Mouse (Mus musculus): ENCODE measurements around the gene Pola1. TPM values are rescaled to one million over a fixed set of nuclear protein-coding genes. Genes with fewer than 3 reads are reported as not detected.

Pola1 gene
- polyA plus RNA-seq (2016; fragmentation: Nextera tagmentation; extraction: Ambion mirVana), result 21.2 and 21.7 TPM in 2 replicates

GRCm38 (mm10) chrX:93631657-93632449 is at the start of gene Pola1:
Gene Pola1, minus strand, starts transcription at chrX:93632155.
- Histone ChIP-seq H3K9me3 (replicated peaks) (no peaks in the 10 kb centered on the region), H3K27ac (replicated peaks) (peak within 1 kb of the TSS; percentile 83), H3K4me3 (peak within 1 kb of the TSS; percentile 58), H3K36me3 (no peaks in the 10 kb centered on the region), H3K4me1 (peaks cover 7% of the 10 kb centered on the region; the same call in 1 of the 2 replicates), H3K27me3 (ENCODE audit: low read depth, poor library complexity, severe bottlenecking) (no peaks in the 10 kb centered on the region)
- peak; percentile 87 for DNase-seq (ENCODE audit: low spot score)
- WGBS, result 15% methylated on average over 53 of the region's 53 CpGs

GRCm38 (mm10) chrX:93676228-93676627 is 44.3 kb upstream of the Pola1 start:
- Histone ChIP-seq H3K27me3 (ENCODE audit: low read depth, poor library complexity, severe bottlenecking) (no peaks in the 10 kb centered on the region), H3K36me3 (no peaks in the 10 kb centered on the region), H3K27ac (replicated peaks) (peak overlapping the region; percentile 79; the same call in 1 of the 2 replicates), H3K9me3 (replicated peaks) (no peaks in the 10 kb centered on the region), H3K4me1 (peaks cover 10% of the 10 kb centered on the region), H3K4me3 (peak overlapping the region; percentile 46)
- no peak for DNase-seq (ENCODE audit: low spot score)
- 62% methylated on average over 2 of the region's 2 CpGs for WGBS

GRCm38 (mm10) chrX:93674836-93675795 is 43.2 kb upstream of the Pola1 start:
- H3K9me3 ChIP-seq (replicated peaks), result no peaks in the 10 kb centered on the region
- H3K36me3 ChIP-seq, result no peaks in the 10 kb centered on the region
- peaks cover 10% of the 10 kb centered on the region for H3K4me1 ChIP-seq
- 19% methylated on average over 19 of the region's 19 CpGs for WGBS
- no peaks in the 10 kb centered on the region for H3K27me3 ChIP-seq (ENCODE audit: low read depth, poor library complexity, severe bottlenecking)
- H3K27ac ChIP-seq (replicated peaks), result peak overlapping the region; percentile 79
- peak; percentile 34 for DNase-seq (ENCODE audit: low spot score)
- H3K4me3 ChIP-seq, result peak overlapping the region; percentile 46

- Histone ChIP-seq H3K36me3 (no peaks in the 10 kb centered on the region), H3K27ac (replicated peaks) (peak overlapping the region; percentile 79), H3K9me3 (replicated peaks) (no peaks in the 10 kb centered on the region), H3K4me1 (peaks cover 10% of the 10 kb centered on the region), H3K4me3 (peak overlapping the region; percentile 46; the same call in 1 of the 2 replicates), H3K27me3 (ENCODE audit: low read depth, poor library complexity, severe bottlenecking) (no peaks in the 10 kb centered on the region)
- 68% methylated on average over 3 of the region's 3 CpGs for WGBS
- peak; percentile 10 for DNase-seq (ENCODE audit: low spot score)
These were observed 42.5 kb upstream of the Pola1 start for GRCm38 (mm10) chrX:93674432-93674831.

- Histone ChIP-seq H3K27ac (replicated peaks) (no peak overlapping the region), H3K36me3 (no peaks in the 10 kb centered on the region), H3K27me3 (ENCODE audit: low read depth, poor library complexity, severe bottlenecking) (no peaks in the 10 kb centered on the region), H3K9me3 (replicated peaks) (no peaks in the 10 kb centered on the region), H3K4me1 (no peaks in the 10 kb centered on the region), H3K4me3 (no peak overlapping the region)
- no peak for DNase-seq (ENCODE audit: low spot score)
- 79% methylated on average over 4 of the region's 4 CpGs for WGBS
These were observed 32.8 kb upstream of the Pola1 start for GRCm38 (mm10) chrX:93664787-93665186.

- Histone ChIP-seq H3K9me3 (replicated peaks) (no peaks in the 10 kb centered on the region), H3K27ac (replicated peaks) (no peak overlapping the region), H3K4me3 (no peak overlapping the region), H3K27me3 (ENCODE audit: low read depth, poor library complexity, severe bottlenecking) (no peaks in the 10 kb centered on the region), H3K4me1 (no peaks in the 10 kb centered on the region), H3K36me3 (no peaks in the 10 kb centered on the region)
- no peak for DNase-seq (ENCODE audit: low spot score)
- 84% methylated on average over 5 of the region's 5 CpGs for WGBS
These were observed 32.1 kb upstream of the Pola1 start for GRCm38 (mm10) chrX:93663919-93664586.

- Histone ChIP-seq H3K27ac (replicated peaks) (peak overlapping the region; percentile 33), H3K4me1 (peaks cover 12% of the 10 kb centered on the region), H3K9me3 (replicated peaks) (no peaks in the 10 kb centered on the region), H3K36me3 (no peaks in the 10 kb centered on the region), H3K27me3 (ENCODE audit: low read depth, poor library complexity, severe bottlenecking) (no peaks in the 10 kb centered on the region), H3K4me3 (no peak overlapping the region)
- DNase-seq (ENCODE audit: low spot score), result no peak
- WGBS, result 80% methylated on average over 5 of the region's 5 CpGs
These were observed 23.2 kb upstream of the Pola1 start for GRCm38 (mm10) chrX:93655153-93655552.

- Histone ChIP-seq H3K36me3 (no peaks in the 10 kb centered on the region), H3K4me1 (peaks cover 12% of the 10 kb centered on the region), H3K9me3 (replicated peaks) (no peaks in the 10 kb centered on the region), H3K4me3 (no peak within 1 kb of the TSS), H3K27ac (replicated peaks) (peak within 1 kb of the TSS; percentile 59), H3K27me3 (ENCODE audit: low read depth, poor library complexity, severe bottlenecking) (no peaks in the 10 kb centered on the region)
- WGBS, result 28% methylated on average over 3 of the region's 3 CpGs
- DNase-seq (ENCODE audit: low spot score), result peak; percentile 12
These were observed 22.5 kb upstream of the Pola1 start, which contains the start of gene Pcyt1b for GRCm38 (mm10) chrX:93654218-93655002. Gene Pcyt1b, plus strand, starts transcription at chrX:93654863.

- H3K27ac ChIP-seq (replicated peaks), result no peak overlapping the region
- 94% methylated on average over 2 of the region's 2 CpGs for WGBS
- no peaks in the 10 kb centered on the region for H3K9me3 ChIP-seq (replicated peaks)
- no peak overlapping the region for H3K4me3 ChIP-seq
- H3K27me3 ChIP-seq (ENCODE audit: low read depth, poor library complexity, severe bottlenecking), result no peaks in the 10 kb centered on the region
- no peaks in the 10 kb centered on the region for H3K36me3 ChIP-seq
- no peak for DNase-seq (ENCODE audit: low spot score)
- peaks cover 12% of the 10 kb centered on the region for H3K4me1 ChIP-seq
These were observed 18.8 kb upstream of the Pola1 start for GRCm38 (mm10) chrX:93650738-93651137.

GRCm38 (mm10) chrX:93644022-93644421 is 12.1 kb upstream of the Pola1 start:
- Histone ChIP-seq H3K36me3 (no peaks in the 10 kb centered on the region), H3K9me3 (replicated peaks) (no peaks in the 10 kb centered on the region), H3K4me3 (no peak overlapping the region), H3K27ac (replicated peaks) (no peak overlapping the region), H3K4me1 (no peaks in the 10 kb centered on the region), H3K27me3 (ENCODE audit: low read depth, poor library complexity, severe bottlenecking) (no peaks in the 10 kb centered on the region)
- DNase-seq (ENCODE audit: low spot score), result no peak

- Histone ChIP-seq H3K4me1 (no peaks in the 10 kb centered on the region), H3K27me3 (ENCODE audit: low read depth, poor library complexity, severe bottlenecking) (no peaks in the 10 kb centered on the region), H3K9me3 (replicated peaks) (no peaks in the 10 kb centered on the region), H3K36me3 (no peaks in the 10 kb centered on the region), H3K27ac (replicated peaks) (no peak overlapping the region), H3K4me3 (no peak overlapping the region)
- no peak for DNase-seq (ENCODE audit: low spot score)
- WGBS, result 91% methylated on average over 3 of the region's 3 CpGs
These were observed 11.6 kb upstream of the Pola1 start for GRCm38 (mm10) chrX:93643600-93643999.

All from midbrain, embryonic 10.5 days (tissue).